Mouse (Mus musculus): Measurements from ENCODE around the gene Grik3. TPM values are rescaled to one million over a fixed set of nuclear protein-coding genes. Genes with fewer than 3 reads are reported as not detected.

The Grik3 gene
- total and polyA plus RNA-seq, 2 experiments from 2014 or later, result 3.3 to 24.6 TPM

DNA sequence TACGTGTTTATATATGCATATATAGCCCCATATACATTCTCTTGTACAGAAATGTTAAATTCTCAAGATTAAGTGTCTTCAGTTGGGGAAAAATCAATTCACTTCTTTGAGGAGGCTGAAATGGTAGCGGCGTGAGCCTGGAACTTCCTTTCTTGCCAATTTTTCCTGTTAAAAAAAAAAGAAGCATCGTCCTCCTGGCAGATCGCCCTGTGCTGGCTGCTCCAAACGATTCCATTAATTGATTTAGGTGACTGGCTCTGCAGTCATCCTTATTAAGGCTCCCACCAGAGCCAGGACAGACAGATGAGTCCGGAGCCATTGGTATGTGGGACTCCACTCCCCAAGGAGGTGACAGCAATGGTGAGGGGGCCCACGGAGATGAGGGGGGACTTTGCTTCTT is 209.8 kb downstream of the Grik3 start:
- Histone ChIP-seq H3K4me1 (ENCODE audit: insufficient read depth, low read length) (peaks cover 12% of the 10 kb centered on the region; the same call in 1 of the 2 replicates), H3K36me3 (ENCODE audit: insufficient read depth, low read length) (no peaks in the 10 kb centered on the region), H3K27ac (ENCODE audit: low read depth, low read length) (no peak overlapping the region), H3K9me3 (ENCODE audit: low read length) (no peaks in the 10 kb centered on the region), H3K9ac (replicated peaks; ENCODE audit: low read length, poor library complexity, severe bottlenecking) (no peak overlapping the region), H3K27me3 (ENCODE audit: insufficient read depth, low read length) (no peaks in the 10 kb centered on the region), H3K4me3 (ENCODE audit: low read depth, low read length) (no peak overlapping the region), H3K4me2 (ENCODE audit: low read depth, low read length, poor library complexity, severe bottlenecking) (no peak overlapping the region)
- 56% methylated on average over 8 of the region's 8 CpGs for WGBS
- DNase-seq (ENCODE audit: low spot score) (peak; percentile 62), ATAC-seq (ENCODE audit: low FRiP score) (no peak)
- no peak for TF ChIP-seq CTCF (IDR thresholded peaks at IDR 0.05)

DNA sequence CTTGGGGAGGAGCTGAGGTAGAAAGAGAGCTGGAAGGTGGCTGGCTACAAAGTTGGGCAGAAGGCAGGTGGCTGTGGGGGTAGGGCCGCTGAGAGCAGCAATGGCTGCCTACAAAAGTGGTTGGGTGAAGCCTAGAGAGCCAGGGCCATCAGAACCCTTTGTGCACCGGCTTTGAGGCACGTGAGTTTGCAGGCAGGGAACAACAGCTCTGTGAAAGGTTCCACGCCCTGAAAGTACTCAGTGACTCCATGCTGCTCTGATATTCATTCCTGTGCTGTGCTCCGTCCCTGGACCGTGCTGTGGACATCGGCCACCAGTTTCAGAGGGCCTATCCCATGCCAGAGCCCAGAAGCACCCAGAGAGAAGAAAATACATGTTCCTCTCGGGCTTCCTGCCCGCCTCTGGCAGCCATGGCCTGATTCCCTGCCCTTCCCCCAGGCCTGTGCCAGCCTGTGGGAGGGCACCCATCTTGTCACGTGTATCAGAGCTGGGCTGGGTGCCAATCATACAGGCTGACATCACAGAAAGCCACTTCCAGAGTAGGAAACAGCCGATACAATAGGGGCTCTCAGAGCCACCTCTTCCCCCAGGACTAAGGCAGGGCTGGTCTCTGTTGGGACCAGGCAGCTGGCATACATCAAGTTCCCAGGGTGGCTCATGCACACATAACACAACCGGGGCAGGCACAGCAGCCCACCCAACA is 212.3 kb downstream of the Grik3 start:
- Histone ChIP-seq H3K4me1 (ENCODE audit: insufficient read depth, low read length) (peaks cover 2% of the 10 kb centered on the region; the same call in 1 of the 2 replicates), H3K9me3 (ENCODE audit: low read length) (no peaks in the 10 kb centered on the region), H3K27ac (ENCODE audit: low read depth, low read length) (no peak overlapping the region), H3K4me3 (ENCODE audit: low read depth, low read length) (no peak overlapping the region), H3K9ac (replicated peaks; ENCODE audit: low read length, poor library complexity, severe bottlenecking) (0 out of 2 replicates have a peak overlapping the region, but pooled peaks have one; percentile 4), H3K4me2 (ENCODE audit: low read depth, low read length, poor library complexity, severe bottlenecking) (no peak overlapping the region), H3K36me3 (ENCODE audit: insufficient read depth, low read length) (no peaks in the 10 kb centered on the region), H3K27me3 (ENCODE audit: insufficient read depth, low read length) (no peaks in the 10 kb centered on the region)
- peak; percentile 96 for DNase-seq (ENCODE audit: low spot score)
- 63% methylated on average over 12 of the region's 12 CpGs for WGBS
- no peak for TF ChIP-seq CTCF (IDR thresholded peaks at IDR 0.05)
- ATAC-seq (ENCODE audit: low FRiP score), result peak; percentile 86

DNA sequence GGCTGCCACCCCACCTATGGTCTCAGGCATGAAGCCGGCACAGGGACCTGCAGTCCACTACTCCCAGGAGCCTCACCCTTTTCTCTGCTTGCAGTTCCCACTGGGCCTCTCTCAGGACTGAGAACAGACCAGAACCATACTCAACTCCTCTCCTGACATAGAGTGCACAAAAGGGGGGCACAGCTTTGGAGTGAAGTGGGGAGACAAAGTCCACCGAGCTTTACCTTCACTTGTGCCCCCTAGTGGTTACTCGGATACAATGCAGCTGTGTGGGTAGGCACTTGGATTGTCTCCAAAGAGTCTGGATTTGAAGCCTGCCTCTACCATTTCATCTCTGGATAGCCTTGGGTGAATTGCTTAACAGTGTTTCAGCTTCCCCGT is 212.8 kb downstream of the Grik3 start:
- WGBS, result 26% methylated on average over 4 of the region's 4 CpGs
- Histone ChIP-seq H3K27ac (ENCODE audit: low read depth, low read length) (no peak overlapping the region), H3K4me3 (ENCODE audit: low read depth, low read length) (no peak overlapping the region), H3K4me1 (ENCODE audit: insufficient read depth, low read length) (no peaks in the 10 kb centered on the region; the same call in 1 of the 2 replicates), H3K27me3 (ENCODE audit: insufficient read depth, low read length) (no peaks in the 10 kb centered on the region), H3K9ac (replicated peaks; ENCODE audit: low read length, poor library complexity, severe bottlenecking) (no peak overlapping the region), H3K36me3 (ENCODE audit: insufficient read depth, low read length) (no peaks in the 10 kb centered on the region), H3K4me2 (ENCODE audit: low read depth, low read length, poor library complexity, severe bottlenecking) (no peak overlapping the region), H3K9me3 (ENCODE audit: low read length) (no peaks in the 10 kb centered on the region)
- peak; percentile 21; the same call in 1 of the 2 replicates for ATAC-seq (ENCODE audit: low FRiP score)
- peak; percentile 79 for TF ChIP-seq CTCF (IDR thresholded peaks at IDR 0.05)
- peak; percentile 66 for DNase-seq (ENCODE audit: low spot score)

DNA sequence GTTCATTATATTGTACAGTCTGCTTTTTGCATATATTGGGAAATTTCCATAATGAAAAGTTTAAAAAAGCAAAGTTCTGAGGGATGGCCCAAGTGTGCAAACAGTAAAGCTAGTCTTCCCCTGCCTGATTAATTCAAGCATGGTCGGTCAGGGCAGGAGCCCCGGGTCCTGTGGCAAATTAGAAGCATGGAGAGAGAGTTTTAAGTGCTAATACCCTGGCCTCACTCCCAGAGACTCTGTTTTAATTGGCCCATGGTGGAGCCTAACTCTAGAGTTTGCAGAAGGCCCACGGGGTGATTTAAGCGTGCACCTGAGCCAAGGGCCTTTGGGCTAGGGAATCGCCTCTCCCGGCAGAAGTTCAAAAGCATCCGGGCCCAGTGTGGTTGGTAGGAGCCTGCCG is 215.2 kb downstream of the Grik3 start:
- Histone ChIP-seq H3K9ac (replicated peaks; ENCODE audit: low read length, poor library complexity, severe bottlenecking) (no peak overlapping the region), H3K4me2 (ENCODE audit: low read depth, low read length, poor library complexity, severe bottlenecking) (no peak overlapping the region), H3K27me3 (ENCODE audit: insufficient read depth, low read length) (no peaks in the 10 kb centered on the region), H3K4me1 (ENCODE audit: insufficient read depth, low read length) (no peaks in the 10 kb centered on the region), H3K4me3 (ENCODE audit: low read depth, low read length) (no peak overlapping the region), H3K27ac (ENCODE audit: low read depth, low read length) (no peak overlapping the region), H3K36me3 (ENCODE audit: insufficient read depth, low read length) (no peaks in the 10 kb centered on the region), H3K9me3 (ENCODE audit: low read length) (no peaks in the 10 kb centered on the region)
- 29% methylated on average over 8 of the region's 8 CpGs for WGBS
- no peak for TF ChIP-seq CTCF (IDR thresholded peaks at IDR 0.05)
- ATAC-seq (ENCODE audit: low FRiP score) (no peak), DNase-seq (ENCODE audit: low spot score) (no peak)

DNA sequence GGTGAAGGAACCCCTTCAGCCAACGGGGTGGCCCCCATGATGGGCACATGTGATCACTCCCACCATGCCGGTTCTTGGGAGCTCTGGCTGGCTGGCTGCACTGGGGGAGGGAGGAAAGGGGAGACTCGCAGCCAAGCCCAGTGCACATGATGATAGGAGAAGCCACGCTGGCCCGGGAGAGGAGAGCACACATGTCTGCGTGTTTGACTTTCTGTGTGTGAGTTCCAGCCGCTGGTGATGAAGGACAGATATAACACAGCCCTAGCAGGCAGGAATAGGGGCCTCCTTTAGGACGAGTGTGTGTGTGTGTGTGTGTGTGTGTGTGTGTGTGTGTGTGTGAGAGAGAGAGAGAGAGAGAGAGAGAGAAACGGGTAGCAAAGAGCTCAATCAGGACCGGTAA is 219.2 kb downstream of the Grik3 start:
- Histone ChIP-seq H3K4me3 (ENCODE audit: low read depth, low read length) (no peak overlapping the region), H3K27ac (ENCODE audit: low read depth, low read length) (no peak overlapping the region)
- WGBS, result 81% methylated on average over 10 of the region's 10 CpGs

DNA sequence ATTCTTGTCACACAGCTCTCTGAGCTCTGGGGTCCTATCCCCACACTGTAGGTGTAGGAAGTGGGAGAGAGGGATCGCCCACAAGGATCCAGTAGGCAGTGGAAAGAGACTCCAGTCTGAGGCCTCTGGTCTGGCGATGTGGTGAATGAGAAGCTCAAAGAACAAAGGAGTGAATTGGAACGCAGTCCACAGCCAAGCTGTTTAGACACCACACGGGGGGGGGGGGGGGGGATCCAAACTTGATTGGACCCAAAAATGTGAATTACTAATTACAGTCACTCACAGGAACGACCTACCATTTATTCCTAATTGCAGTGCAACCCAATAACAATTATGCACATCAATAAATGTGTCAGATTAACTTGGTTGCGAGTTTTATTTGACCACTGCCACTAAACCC is 227.4 kb downstream of the Grik3 start:
- WGBS, result 62% methylated on average over 4 of the region's 6 CpGs

More for the DNA sequence above, 219.2 kb downstream of the Grik3 start:
- Histone ChIP-seq H3K9ac (replicated peaks; ENCODE audit: low read length, poor library complexity, severe bottlenecking) (no peak overlapping the region), H3K9me3 (ENCODE audit: low read length) (no peaks in the 10 kb centered on the region), H3K4me1 (ENCODE audit: insufficient read depth, low read length) (no peaks in the 10 kb centered on the region), H3K36me3 (ENCODE audit: insufficient read depth, low read length) (no peaks in the 10 kb centered on the region), H3K4me2 (ENCODE audit: low read depth, low read length, poor library complexity, severe bottlenecking) (no peak overlapping the region), H3K27me3 (ENCODE audit: insufficient read depth, low read length) (no peaks in the 10 kb centered on the region)
- no peak for DNase-seq (ENCODE audit: low spot score)
- TF ChIP-seq CTCF (IDR thresholded peaks at IDR 0.05), result no peak
- no peak for ATAC-seq (ENCODE audit: low FRiP score)

More for the DNA sequence above, 227.4 kb downstream of the Grik3 start:
- no peaks in the 10 kb centered on the region for H3K36me3 ChIP-seq (ENCODE audit: insufficient read depth, low read length)
- no peak overlapping the region for H3K9ac ChIP-seq (replicated peaks; ENCODE audit: low read length, poor library complexity, severe bottlenecking)
- H3K4me1 ChIP-seq (ENCODE audit: insufficient read depth, low read length), result no peaks in the 10 kb centered on the region
- no peak for ATAC-seq (ENCODE audit: low FRiP score)
- no peak for TF ChIP-seq CTCF (IDR thresholded peaks at IDR 0.05)
- H3K27ac ChIP-seq (ENCODE audit: low read depth, low read length), result no peak overlapping the region
- H3K9me3 ChIP-seq (ENCODE audit: low read length), result no peaks in the 10 kb centered on the region
- no peak overlapping the region for H3K4me3 ChIP-seq (ENCODE audit: low read depth, low read length)
- no peaks in the 10 kb centered on the region for H3K27me3 ChIP-seq (ENCODE audit: insufficient read depth, low read length)
- DNase-seq (ENCODE audit: low spot score), result no peak
- no peak overlapping the region for H3K4me2 ChIP-seq (ENCODE audit: low read depth, low read length, poor library complexity, severe bottlenecking)

Measured in midbrain, postnatal 0 days (tissue).